Mouse (Mus musculus) E14TG2a.4 (cell line): ENCODE results near the gene Gm28710.

Source experiments
- CTCF ChIP-seq: conservative IDR thresholded peaks from 2 replicates; pipeline ENCODE4 v1.5.1; 2014; ENCODE audit warnings: low read length
- POU5F1 ChIP-seq: IDR thresholded peaks from 2 replicates; pipeline ENCODE4 v1.6.1; 2014; ENCODE audit warnings: low read length, borderline replicate concordance

- TF ChIP-seq CTCF (no peak), POU5F1 (no peak)
These were observed 11.1 kb downstream of the Gm28710 start for GRCm38 (mm10) chr5:16802726-16803125.
